Mouse (Mus musculus) limb, embryonic 12.5 days (tissue): ENCODE measurements around the gene Sf3b5. TPM values are rescaled to one million over a fixed set of nuclear protein-coding genes. Genes with fewer than 3 reads are reported as not detected.
"Not testable (repeated sequence)": the region's sequence is repeated elsewhere in the genome, so short reads cannot be mapped to it uniquely, and the experiment has no call there.

Source experiments
- ATAC-seq: fragments of 200-750 bp; cut with Nextera tagmentation; 2 replicates; pipeline ENCODE4 v1.8.0; 2017; ENCODE audit warnings: low read depth, moderate TSS enrichment; ENCODE audit not compliant: insufficient number of reproducible peaks, insufficient read depth, low FRiP score, low TSS enrichment
- H3K27ac ChIP-seq: fragments of 300-500 bp; sonication (generic); 2 replicates; pipeline ENCODE4 v1.5.1; 2016; ENCODE audit warnings: mild to moderate bottlenecking, moderate library complexity
- H3K27me3 ChIP-seq: fragments of 300-500 bp; sonication (generic); 2 replicates; pipeline ENCODE4 v1.6.1; 2016; ENCODE audit warnings: mild to moderate bottlenecking, moderate library complexity
- H3K36me3 ChIP-seq: fragments of 300-500 bp; sonication (generic); 2 replicates; pipeline ENCODE4 v1.6.1; 2016; ENCODE audit warnings: mild to moderate bottlenecking, moderate library complexity
- H3K4me1 ChIP-seq: fragments of 300-500 bp; sonication (generic); replicated peaks from 2 replicates; pipeline ENCODE4 v1.6.1; 2016
- H3K4me2 ChIP-seq: fragments of 300-500 bp; sonication (generic); 2 replicates; pipeline ENCODE4 v1.6.1; 2016; ENCODE audit warnings: mild to moderate bottlenecking, moderate library complexity
- H3K4me3 ChIP-seq: fragments of 300-500 bp; sonication (generic); replicated peaks from 2 replicates; pipeline ENCODE4 v1.5.1; 2016; ENCODE audit warnings: mild to moderate bottlenecking
- H3K9ac ChIP-seq: fragments of 300-500 bp; sonication (generic); replicated peaks from 2 replicates; pipeline ENCODE4 v1.6.1; 2016; ENCODE audit warnings: mild to moderate bottlenecking, moderate library complexity
- H3K9me3 ChIP-seq: fragments of 300-500 bp; sonication (generic); 2 replicates; pipeline ENCODE4 v1.6.1; 2016; ENCODE audit warnings: mild to moderate bottlenecking, moderate library complexity
- WGBS: fragments of 180-500 bp; shearing (Covaris S2); methylation state at CpG from one replicate; pipeline ENCODE4 v1.1.7; 2016; 5-methylcytosine and 5-hydroxymethylcytosine counted together
- polyA plus RNA-seq: library from polyadenylated mRNA; unstranded; fragments of >200 nt; fragmentation: Nextera tagmentation; extraction: Ambion mirVana; gene quantifications from 2 replicates; pipeline ENCODE4 v1.2.1, GENCODE M21; 2016

Gene Sf3b5
- polyA plus RNA-seq, 1 experiment from 2014 or later: 39.4 TPM

GRCm38 (mm10) chr10:13008737-13009121 lies 3.6 kb downstream of the Sf3b5 start:
- H3K9me3 ChIP-seq: no peaks in the 10 kb centered on the region
- 1% methylated on average over 29 of the region's 29 CpGs for WGBS
- no peaks in the 10 kb centered on the region for H3K27me3 ChIP-seq
- peaks cover 15% of the 10 kb centered on the region for H3K36me3 ChIP-seq
- peak overlapping the region; percentile 88 for H3K4me3 ChIP-seq
- H3K4me1 ChIP-seq: peaks cover 10% of the 10 kb centered on the region
- ATAC-seq: peak; percentile 5; the same call in 1 of the 2 replicates
- H3K9ac ChIP-seq: peak overlapping the region; percentile 81
- H3K27ac ChIP-seq: peak overlapping the region; percentile 62; the same call in 1 of the 2 replicates
- H3K4me2 ChIP-seq: peak overlapping the region; percentile 76

- Histone ChIP-seq H3K9ac (no peak overlapping the region), H3K27ac (no peak overlapping the region), H3K9me3 (no peaks in the 10 kb centered on the region), H3K4me1 (peaks cover 9% of the 10 kb centered on the region), H3K4me2 (no peak overlapping the region), H3K4me3 (no peak overlapping the region), H3K36me3 (peaks cover 15% of the 10 kb centered on the region), H3K27me3 (no peaks in the 10 kb centered on the region)
- WGBS: 66% methylated on average over 7 of the region's 7 CpGs
- ATAC-seq: no peak
These were observed 8.9 kb downstream of the Sf3b5 start for GRCm38 (mm10) chr10:13014026-13014425.

GRCm38 (mm10) chr10:13016573-13016972 lies 11.4 kb downstream of the Sf3b5 start:
- Histone ChIP-seq H3K4me2 (no peak overlapping the region), H3K27ac (no peak overlapping the region), H3K36me3 (no peaks in the 10 kb centered on the region), H3K9me3 (no peaks in the 10 kb centered on the region), H3K9ac (no peak overlapping the region), H3K4me3 (no peak overlapping the region), H3K27me3 (no peaks in the 10 kb centered on the region), H3K4me1 (no peaks in the 10 kb centered on the region)
- 0 out of 2 replicates have a peak, but pooled peaks have one; percentile 73 for ATAC-seq
- WGBS: 31% methylated on average over 4 of the region's 4 CpGs

- no peak overlapping the region for H3K4me3 ChIP-seq
- ATAC-seq: no peak
- H3K9me3 ChIP-seq: no peaks in the 10 kb centered on the region
- H3K27ac ChIP-seq: no peak overlapping the region
- 66% methylated on average over 7 of the region's 7 CpGs for WGBS
- H3K4me1 ChIP-seq: no peaks in the 10 kb centered on the region
- H3K36me3 ChIP-seq: no peaks in the 10 kb centered on the region
- H3K27me3 ChIP-seq: no peaks in the 10 kb centered on the region
- no peak overlapping the region for H3K9ac ChIP-seq
- no peak overlapping the region for H3K4me2 ChIP-seq
These were observed 13.4 kb downstream of the Sf3b5 start for GRCm38 (mm10) chr10:13018510-13018909.

GRCm38 (mm10) chr10:13019026-13019425 lies 13.9 kb downstream of the Sf3b5 start:
- Histone ChIP-seq H3K4me3 (no peak overlapping the region), H3K4me2 (no peak overlapping the region), H3K27me3 (no peaks in the 10 kb centered on the region), H3K9ac (no peak overlapping the region), H3K4me1 (no peaks in the 10 kb centered on the region), H3K27ac (no peak overlapping the region), H3K9me3 (no peaks in the 10 kb centered on the region), H3K36me3 (no peaks in the 10 kb centered on the region)
- no peak for ATAC-seq
- WGBS: 78% methylated on average over 5 of the region's 5 CpGs

- no peak overlapping the region for H3K27ac ChIP-seq
- no peaks in the 10 kb centered on the region for H3K36me3 ChIP-seq
- no peaks in the 10 kb centered on the region for H3K9me3 ChIP-seq
- H3K4me3 ChIP-seq: no peak overlapping the region
- 79% methylated on average over 4 of the region's 4 CpGs for WGBS
- H3K9ac ChIP-seq: no peak overlapping the region
- no peak for ATAC-seq
- no peak overlapping the region for H3K4me2 ChIP-seq
- H3K27me3 ChIP-seq: no peaks in the 10 kb centered on the region
- no peaks in the 10 kb centered on the region for H3K4me1 ChIP-seq
These were observed 17.0 kb downstream of the Sf3b5 start for GRCm38 (mm10) chr10:13022103-13022502.

GRCm38 (mm10) chr10:13023985-13024384 lies 18.8 kb downstream of the Sf3b5 start:
- H3K9me3 ChIP-seq, H3K27me3 ChIP-seq, H3K4me1 ChIP-seq, H3K9ac ChIP-seq, H3K27ac ChIP-seq, H3K4me3 ChIP-seq, H3K36me3 ChIP-seq, H3K4me2 ChIP-seq, ATAC-seq: not testable (repeated sequence)
- 57% methylated on average over 3 of the region's 3 CpGs for WGBS

GRCm38 (mm10) chr10:13027702-13028101 lies 22.6 kb downstream of the Sf3b5 start:
- Histone ChIP-seq H3K9ac (no peak overlapping the region), H3K36me3 (no peaks in the 10 kb centered on the region), H3K4me1 (no peaks in the 10 kb centered on the region), H3K4me2 (no peak overlapping the region), H3K4me3 (no peak overlapping the region), H3K9me3 (no peaks in the 10 kb centered on the region), H3K27ac (no peak overlapping the region), H3K27me3 (no peaks in the 10 kb centered on the region)
- no peak for ATAC-seq
- whole genome bisulfite sequencing: 86% methylated on average over 5 of the region's 5 CpGs

GRCm38 (mm10) chr10:13028215-13028614 lies 23.1 kb downstream of the Sf3b5 start:
- 87% methylated on average over 1 of the region's 1 CpGs for WGBS
- Histone ChIP-seq H3K27me3 (no peaks in the 10 kb centered on the region), H3K36me3 (no peaks in the 10 kb centered on the region)

GRCm38 (mm10) chr10:13029416-13029815 lies 24.3 kb downstream of the Sf3b5 start:
- Histone ChIP-seq H3K4me2 (no peak overlapping the region), H3K27me3 (no peaks in the 10 kb centered on the region), H3K4me1 (no peaks in the 10 kb centered on the region), H3K9ac (no peak overlapping the region), H3K27ac (no peak overlapping the region), H3K4me3 (no peak overlapping the region), H3K36me3 (no peaks in the 10 kb centered on the region), H3K9me3 (no peaks in the 10 kb centered on the region)
- WGBS: 91% methylated on average over 5 of the region's 5 CpGs
- ATAC-seq: no peak

More at GRCm38 (mm10) chr10:13028215-13028614, 23.1 kb downstream of the Sf3b5 start:
- no peak overlapping the region for H3K27ac ChIP-seq
- no peak overlapping the region for H3K4me3 ChIP-seq
- H3K4me2 ChIP-seq: no peak overlapping the region
- no peak for ATAC-seq
- H3K4me1 ChIP-seq: no peaks in the 10 kb centered on the region
- H3K9me3 ChIP-seq: no peaks in the 10 kb centered on the region
- no peak overlapping the region for H3K9ac ChIP-seq

GRCm38 (mm10) chr10:13035270-13035669 lies 30.1 kb downstream of the Sf3b5 start:
- H3K4me2 ChIP-seq: no peak overlapping the region
- no peaks in the 10 kb centered on the region for H3K4me1 ChIP-seq
- no peak overlapping the region for H3K9ac ChIP-seq
- no peak overlapping the region for H3K27ac ChIP-seq
- no peak overlapping the region for H3K4me3 ChIP-seq
- no peaks in the 10 kb centered on the region for H3K27me3 ChIP-seq
- ATAC-seq: no peak
- 87% methylated on average over 3 of the region's 3 CpGs for WGBS
- no peaks in the 10 kb centered on the region for H3K9me3 ChIP-seq
- no peaks in the 10 kb centered on the region for H3K36me3 ChIP-seq

- 85% methylated on average over 5 of the region's 5 CpGs for WGBS
- no peaks in the 10 kb centered on the region for H3K4me1 ChIP-seq
- H3K27me3 ChIP-seq: no peaks in the 10 kb centered on the region
- no peaks in the 10 kb centered on the region for H3K9me3 ChIP-seq
- ATAC-seq: no peak
- H3K27ac ChIP-seq: no peak overlapping the region
- no peak overlapping the region for H3K4me3 ChIP-seq
- H3K4me2 ChIP-seq: no peak overlapping the region
- no peak overlapping the region for H3K9ac ChIP-seq
- H3K36me3 ChIP-seq: no peaks in the 10 kb centered on the region
These were observed 34.6 kb downstream of the Sf3b5 start for GRCm38 (mm10) chr10:13039637-13040174.
